Mouse (Mus musculus) liver, adult 2 months (tissue): ENCODE measurements around the gene Chka. TPM values are rescaled to one million over a fixed set of nuclear protein-coding genes. Genes with fewer than 3 reads are reported as not detected.

Experiments
- DNase-seq: peaks from one replicate; pipeline ENCODE4 v3.0.0-alpha.2; 2011; ENCODE audit warnings: low read depth, low spot score; ENCODE audit errors: extremely low read depth
- H3K27ac ChIP-seq: fragments of 200-500 bp; replicated peaks from 2 replicates; pipeline ENCODE4 v1.5.1; 2012; ENCODE audit warnings: low read depth, mild to moderate bottlenecking, control low read depth, inconsistent platforms, low read length; ENCODE audit not compliant: insufficient read depth
- H3K27me3 ChIP-seq: fragments of 200-500 bp; 2 replicates; pipeline ENCODE4 v1.6.1; 2012; ENCODE audit warnings: mild to moderate bottlenecking, moderate library complexity, low read length, inconsistent platforms; ENCODE audit not compliant: control insufficient read depth, insufficient read depth
- H3K36me3 ChIP-seq: fragments of 200-500 bp; 2 replicates; pipeline ENCODE4 v1.6.1; 2012; ENCODE audit warnings: low read length, inconsistent platforms; ENCODE audit not compliant: control insufficient read depth, insufficient read depth
- H3K4me1 ChIP-seq: fragments of 200-500 bp; 2 replicates; pipeline ENCODE4 v1.6.1; 2011; ENCODE audit warnings: low read length; ENCODE audit not compliant: control insufficient read depth, insufficient read depth
- H3K4me3 ChIP-seq: fragments of 200-500 bp; 2 replicates; pipeline ENCODE4 v1.5.1; 2011; ENCODE audit warnings: low read depth, mild to moderate bottlenecking, control low read depth, low read length, moderate library complexity; ENCODE audit not compliant: insufficient read depth
- H3K79me2 ChIP-seq: fragments of 200-500 bp; 2 replicates; pipeline ENCODE4 v1.6.1; 2012; ENCODE audit warnings: inconsistent platforms, mild to moderate bottlenecking, low read length, moderate library complexity; ENCODE audit not compliant: control insufficient read depth, insufficient read depth
- H3K9ac ChIP-seq: fragments of 200-500 bp; 2 replicates; pipeline ENCODE4 v1.6.1; 2012; ENCODE audit warnings: low read depth, mild to moderate bottlenecking, control low read depth, inconsistent platforms, low read length
- CTCF ChIP-seq: fragments of 200-500 bp; IDR thresholded peaks from 2 replicates; pipeline ENCODE4 v1.5.1; 2011; ENCODE audit warnings: low read depth, low read length, control low read depth
- POLR2A ChIP-seq: fragments of 200-500 bp; IDR thresholded peaks from 2 replicates; pipeline ENCODE4 v1.6.1; 2011; ENCODE audit warnings: low read length, control low read depth; ENCODE audit not compliant: insufficient read depth; ENCODE audit errors: extremely low read depth
- WGBS: fragments of 180-500 bp; shearing (Covaris S2); methylation state at CpG from one replicate; pipeline ENCODE4 v1.1.7; 2018; 5-methylcytosine and 5-hydroxymethylcytosine counted together
- polyA plus RNA-seq: library from polyadenylated mRNA; depleted of rRNA; stranded (reverse); fragments of >200 nt; gene quantifications from 2 replicates; pipeline ENCODE4 v1.2.3, GENCODE M21; 2012; rRNA removed
- total RNA-seq: library from RNA; depleted of rRNA; stranded (reverse); fragments of >200 nt; gene quantifications from 2 replicates; pipeline ENCODE4 v1.2.3, GENCODE M21; 2014; rRNA removed

Gene Chka
- total RNA-seq (11.9 and 26.0 TPM in 2 replicates), polyA plus RNA-seq (56.7 and 62.0 TPM in 2 replicates)

DNA sequence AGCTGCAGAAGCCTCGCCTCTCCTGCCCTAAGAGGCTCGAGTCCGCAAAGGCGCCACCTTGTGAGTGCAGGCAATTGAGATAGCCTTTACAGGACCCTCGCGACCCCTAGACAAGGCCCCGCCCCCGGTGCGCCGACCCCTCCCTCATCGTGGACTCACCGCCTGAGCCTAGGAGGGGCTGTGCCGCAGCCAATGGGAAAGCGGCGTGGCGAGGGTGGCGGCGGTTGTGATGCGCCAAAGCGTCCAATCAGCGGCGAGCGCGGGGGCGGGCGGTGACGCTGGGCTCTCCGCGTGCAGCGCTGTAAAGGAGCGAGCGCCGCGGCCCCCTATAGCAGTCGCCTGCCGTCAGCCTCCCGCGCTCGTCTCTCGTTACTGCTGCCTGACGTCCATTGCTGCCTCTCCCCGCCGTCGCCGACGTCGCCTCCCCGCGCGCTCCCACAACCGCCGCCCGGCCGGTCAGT lies at the start of gene Chka:
TSS of gene Chka (plus strand) at position 272 of the 461 bp plus-strand sequence.
- peak; percentile 80 for DNase-seq
- Histone ChIP-seq H3K27ac (peak within 1 kb of the TSS; percentile 88), H3K36me3 (no peaks in the 10 kb centered on the region), H3K79me2 (peaks cover 17% of the 10 kb centered on the region; the same call in 1 of the 2 replicates), H3K27me3 (no peaks in the 10 kb centered on the region), H3K4me3 (peak within 1 kb of the TSS; percentile 97), H3K4me1 (peaks cover 40% of the 10 kb centered on the region), H3K9ac (peak within 1 kb of the TSS; percentile 96)
- under 1% methylated on average over 54 of the region's 54 CpGs for WGBS
- TF ChIP-seq POLR2A (peak; percentile 97), CTCF (no peak)

DNA sequence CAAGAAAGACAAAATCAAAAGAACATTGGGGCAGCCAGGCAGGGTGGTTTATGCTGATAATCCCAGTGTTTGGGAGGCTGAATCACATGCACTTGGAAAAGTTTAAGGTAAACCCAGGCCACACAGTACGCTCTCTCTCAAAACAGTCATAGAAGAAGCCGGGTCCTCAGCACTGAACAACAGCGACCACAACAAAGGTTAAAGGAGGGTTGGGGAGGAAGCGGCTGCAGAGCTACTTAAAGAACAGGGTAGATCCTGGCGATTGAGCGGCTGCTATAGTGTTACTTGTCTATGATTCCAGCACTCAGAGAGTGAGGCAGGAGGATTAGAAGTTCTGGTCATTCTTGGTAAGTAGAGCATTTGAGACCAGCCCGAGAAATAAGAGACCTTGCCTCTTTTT lies 46.0 kb upstream of the Chka start:
- Histone ChIP-seq H3K9ac (no peak overlapping the region), H3K4me3 (no peak overlapping the region), H3K27ac (no peak overlapping the region), H3K27me3 (no peaks in the 10 kb centered on the region), H3K4me1 (no peaks in the 10 kb centered on the region), H3K36me3 (peaks cover 60% of the 10 kb centered on the region), H3K79me2 (no peaks in the 10 kb centered on the region)
- 94% methylated on average over 7 of the region's 7 CpGs for WGBS
- no peak for DNase-seq
- TF ChIP-seq POLR2A (no peak), CTCF (no peak)

DNA sequence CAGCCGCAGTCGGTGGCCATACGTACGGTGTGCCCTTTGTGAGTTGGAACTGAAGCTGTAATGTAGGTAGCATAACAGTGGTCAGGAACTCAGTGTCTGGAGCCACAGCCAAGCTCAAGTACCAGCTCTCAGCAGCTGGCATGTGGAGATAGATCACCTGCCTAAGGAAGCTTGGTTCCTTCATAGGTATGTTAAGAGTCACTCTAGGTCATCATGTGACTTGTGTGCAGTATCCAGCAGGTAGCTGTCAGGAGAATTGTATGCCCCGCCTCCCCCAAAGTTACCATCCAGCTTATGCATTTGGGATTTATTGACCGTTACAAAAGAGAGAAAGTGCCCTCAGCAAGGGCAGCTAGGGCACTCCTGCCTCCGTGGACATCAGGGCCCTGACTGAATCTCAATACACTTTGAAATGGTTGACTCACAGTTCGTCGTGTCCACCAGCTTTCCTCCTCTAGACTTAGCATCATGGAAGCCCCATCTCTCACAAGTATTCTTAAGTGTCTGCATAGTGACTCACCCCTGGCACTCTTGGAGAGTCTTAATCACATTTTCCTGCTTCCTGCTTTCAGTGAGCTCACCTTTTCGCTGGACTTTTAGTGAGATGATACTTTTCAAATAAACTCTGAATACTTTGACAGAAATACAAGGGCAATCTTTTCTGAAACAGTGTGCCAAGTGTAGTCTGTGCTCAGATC lies 40.9 kb upstream of the Chka start:
- DNase-seq = no peak
- Histone ChIP-seq H3K9ac (no peak overlapping the region), H3K79me2 (no peaks in the 10 kb centered on the region), H3K36me3 (peaks cover 26% of the 10 kb centered on the region), H3K4me3 (no peak overlapping the region), H3K27ac (no peak overlapping the region), H3K27me3 (no peaks in the 10 kb centered on the region), H3K4me1 (no peaks in the 10 kb centered on the region)
- TF ChIP-seq POLR2A = no peak
- TF ChIP-seq CTCF = no peak
- 95% methylated on average over 10 of the region's 10 CpGs for WGBS

DNA sequence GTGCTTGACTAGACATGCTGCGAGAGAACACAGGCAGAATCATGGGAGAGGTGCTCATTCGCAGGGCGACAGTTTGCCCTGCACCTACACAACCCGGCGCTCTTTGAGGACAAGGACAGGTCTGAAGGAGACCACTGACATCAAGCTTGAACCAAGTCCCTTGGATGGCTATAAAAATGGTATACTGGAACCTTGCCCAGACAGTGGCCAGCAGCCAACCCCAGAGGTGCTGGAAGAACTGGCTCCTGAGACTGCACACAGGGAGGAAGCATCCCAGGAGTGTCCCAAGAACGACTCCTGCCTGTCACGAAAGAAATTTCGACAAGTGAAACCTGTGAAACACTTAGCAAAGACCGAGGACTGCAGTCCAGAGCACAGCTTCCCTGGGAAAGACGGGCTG lies 37.1 kb upstream of the Chka start:
- 89% methylated on average over 10 of the region's 10 CpGs for WGBS
- TF ChIP-seq POLR2A (no peak), CTCF (no peak)
- Histone ChIP-seq H3K36me3 (peaks cover 3% of the 10 kb centered on the region; the same call in 1 of the 2 replicates), H3K27ac (no peak overlapping the region), H3K79me2 (no peaks in the 10 kb centered on the region), H3K27me3 (no peaks in the 10 kb centered on the region), H3K9ac (no peak overlapping the region), H3K4me3 (no peak overlapping the region), H3K4me1 (no peaks in the 10 kb centered on the region; the same call in 1 of the 2 replicates)
- DNase-seq = no peak

DNA sequence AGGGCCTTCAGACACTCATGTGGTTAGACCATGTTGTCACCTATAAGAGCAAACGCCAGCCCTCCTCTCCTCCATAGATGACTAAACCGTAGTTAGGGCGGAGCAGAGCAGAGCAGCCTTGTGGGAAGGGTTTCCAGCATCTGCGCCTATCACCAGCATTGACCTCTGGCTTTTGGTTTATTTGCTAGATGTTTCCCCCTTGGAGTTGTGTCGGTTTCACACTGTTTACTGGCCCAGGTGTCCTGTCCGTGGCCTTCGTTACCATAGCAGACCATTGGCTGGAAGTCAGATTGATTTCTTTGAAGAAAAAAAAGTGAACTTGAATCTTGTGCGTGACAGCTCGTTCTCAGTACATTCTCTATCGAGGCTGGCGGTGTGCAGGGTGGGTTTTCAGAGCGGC lies 35.7 kb upstream of the Chka start:
- no peak for TF ChIP-seq CTCF
- TF ChIP-seq POLR2A = no peak
- Histone ChIP-seq H3K4me3 (no peak overlapping the region), H3K36me3 (peaks cover 3% of the 10 kb centered on the region; the same call in 1 of the 2 replicates), H3K79me2 (no peaks in the 10 kb centered on the region), H3K4me1 (no peaks in the 10 kb centered on the region; the same call in 1 of the 2 replicates), H3K9ac (no peak overlapping the region), H3K27ac (peak overlapping the region; percentile 15; the same call in 1 of the 2 replicates), H3K27me3 (no peaks in the 10 kb centered on the region)
- 18% methylated on average over 12 of the region's 12 CpGs for WGBS
- DNase-seq = peak; percentile 92

DNA sequence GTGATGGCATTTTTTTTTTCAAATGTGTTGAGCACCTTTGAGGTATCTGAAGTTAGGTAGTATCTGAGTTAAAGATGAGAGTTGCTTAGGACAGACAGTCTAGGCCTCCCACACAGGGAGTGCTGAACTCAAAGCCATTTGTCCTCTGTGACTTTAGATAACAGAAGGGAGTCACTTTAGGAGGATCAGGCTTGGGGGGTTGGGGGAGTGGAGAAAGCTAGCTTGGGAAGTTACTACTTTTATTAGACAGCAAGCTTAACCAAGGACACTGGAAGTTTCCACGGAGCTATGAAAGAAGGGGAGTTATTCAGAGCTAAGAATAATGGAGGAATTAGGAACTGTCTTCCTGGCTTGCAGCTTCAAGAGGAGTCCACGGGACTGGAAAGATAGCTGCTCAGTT lies 32.5 kb upstream of the Chka start:
- no peak overlapping the region for H3K27ac ChIP-seq
- no peaks in the 10 kb centered on the region for H3K79me2 ChIP-seq
- peaks cover 2% of the 10 kb centered on the region; the same call in 1 of the 2 replicates for H3K36me3 ChIP-seq
- no peaks in the 10 kb centered on the region; the same call in 1 of the 2 replicates for H3K4me1 ChIP-seq
- TF ChIP-seq CTCF = no peak
- TF ChIP-seq POLR2A = no peak
- WGBS = 76% methylated on average over 2 of the region's 2 CpGs
- no peak overlapping the region for H3K4me3 ChIP-seq
- H3K27me3 ChIP-seq = no peaks in the 10 kb centered on the region
- H3K9ac ChIP-seq = no peak overlapping the region
- DNase-seq = no peak
